Mouse (Mus musculus) neural tube, embryonic 13.5 days (tissue): ENCODE measurements around the gene Dock7. TPM values are rescaled to one million over a fixed set of nuclear protein-coding genes. Genes with fewer than 3 reads are reported as not detected.
A peak's percentile ranks its signal among the peaks of the same experiment; 100 is the strongest.

Experiments
- ATAC-seq: fragments of 200-750 bp; cut with Nextera tagmentation; 2 replicates; pipeline ENCODE4 v1.8.0; 2017; ENCODE audit warnings: low read depth, mild to moderate bottlenecking, moderate TSS enrichment, moderate library complexity
- H3K27ac ChIP-seq: fragments of 300-500 bp; sonication (generic); replicated peaks from 2 replicates; pipeline ENCODE4 v1.5.1; 2015; ENCODE audit warnings: moderate library complexity, mild to moderate bottlenecking, inconsistent platforms
- H3K27me3 ChIP-seq: fragments of 300-500 bp; sonication (generic); 2 replicates; pipeline ENCODE4 v1.6.1; 2015; ENCODE audit warnings: mild to moderate bottlenecking, inconsistent platforms
- H3K36me3 ChIP-seq: fragments of 300-500 bp; sonication (generic); 2 replicates; pipeline ENCODE4 v1.6.1; 2015; ENCODE audit warnings: mild to moderate bottlenecking, inconsistent platforms
- H3K4me1 ChIP-seq: fragments of 300-500 bp; sonication (generic); replicated peaks from 2 replicates; pipeline ENCODE4 v1.6.1; 2015; ENCODE audit warnings: inconsistent platforms
- H3K4me2 ChIP-seq: fragments of 300-500 bp; sonication (generic); 2 replicates; pipeline ENCODE4 v1.6.1; 2015; ENCODE audit warnings: inconsistent platforms, mild to moderate bottlenecking, moderate library complexity
- H3K4me3 ChIP-seq: fragments of 300-500 bp; sonication (generic); 2 replicates; pipeline ENCODE4 v1.5.1; 2015; ENCODE audit warnings: mild to moderate bottlenecking, inconsistent platforms
- H3K9ac ChIP-seq: fragments of 300-500 bp; sonication (generic); 2 replicates; pipeline ENCODE4 v1.6.1; 2015; ENCODE audit warnings: moderate library complexity, mild to moderate bottlenecking, inconsistent platforms
- H3K9me3 ChIP-seq: fragments of 300-500 bp; sonication (generic); 2 replicates; pipeline ENCODE4 v1.6.1; 2016; ENCODE audit warnings: inconsistent platforms
- WGBS: fragments of 180-500 bp; shearing (Covaris S2); methylation state at CpG from one replicate; pipeline ENCODE4 v1.1.7; 2015; 5-methylcytosine and 5-hydroxymethylcytosine counted together
- polyA plus RNA-seq: library from polyadenylated mRNA; unstranded; fragments of >200 nt; fragmentation: Nextera tagmentation; extraction: Ambion mirVana; gene quantifications from 2 replicates; pipeline ENCODE4 v1.2.1, GENCODE M21; 2015

The Dock7 gene
- polyA plus RNA-seq, result 72.7 and 78.1 TPM in 2 replicates

- Histone ChIP-seq H3K9ac (peak within 1 kb of the TSS; percentile 99), H3K27me3 (no peaks in the 10 kb centered on the region), H3K4me2 (peak within 1 kb of the TSS; percentile 57), H3K4me1 (peaks cover 56% of the 10 kb centered on the region), H3K27ac (peak within 1 kb of the TSS; percentile 90), H3K36me3 (no peaks in the 10 kb centered on the region), H3K4me3 (peak within 1 kb of the TSS; percentile 93), H3K9me3 (no peaks in the 10 kb centered on the region)
- ATAC-seq, result peak; percentile 94
- under 1% methylated on average over 77 of the region's 117 CpGs for WGBS
Measured at GRCm38 (mm10) chr4:99120211-99121122, at the start of gene Dock7. Gene Dock7 (minus strand): TSS chr4:99120915.

- Histone ChIP-seq H3K27ac (no peak overlapping the region), H3K36me3 (no peaks in the 10 kb centered on the region), H3K4me3 (no peak overlapping the region), H3K4me1 (no peaks in the 10 kb centered on the region), H3K27me3 (no peaks in the 10 kb centered on the region), H3K9ac (no peak overlapping the region), H3K4me2 (no peak overlapping the region), H3K9me3 (no peaks in the 10 kb centered on the region)
- no peak for ATAC-seq
- 95% methylated on average over 5 of the region's 5 CpGs for WGBS
Measured at GRCm38 (mm10) chr4:99168869-99169268, 48.2 kb upstream of the Dock7 start.

DNA sequence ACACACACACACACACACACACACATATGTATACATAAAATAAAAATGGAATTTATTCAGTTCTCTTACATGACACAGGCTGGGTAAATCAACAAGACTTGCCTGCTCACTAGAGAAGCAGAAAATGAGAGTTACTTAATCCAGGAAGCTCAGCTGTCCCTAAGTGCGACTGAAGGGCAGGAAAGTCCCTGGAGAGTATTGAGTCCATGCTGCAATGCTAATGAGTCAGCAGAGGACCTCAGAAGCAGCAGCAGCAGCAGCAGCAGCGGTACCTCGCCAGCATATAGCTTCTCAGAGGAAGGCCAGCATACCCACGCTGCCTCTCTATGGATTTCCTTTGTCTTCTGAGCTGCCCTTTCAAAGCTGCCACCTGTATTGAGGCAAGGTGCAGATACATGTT lies 42.8 kb upstream of the Dock7 start:
- H3K4me2 ChIP-seq, result no peak overlapping the region
- H3K27ac ChIP-seq, result no peak overlapping the region
- peaks cover 16% of the 10 kb centered on the region for H3K4me1 ChIP-seq
- H3K36me3 ChIP-seq, result no peaks in the 10 kb centered on the region
- no peak for ATAC-seq
- peaks cover 10% of the 10 kb centered on the region for H3K27me3 ChIP-seq
- H3K9ac ChIP-seq, result no peak overlapping the region
- H3K9me3 ChIP-seq, result no peaks in the 10 kb centered on the region
- 14% methylated on average over 4 of the region's 4 CpGs for WGBS
- no peak overlapping the region for H3K4me3 ChIP-seq

DNA sequence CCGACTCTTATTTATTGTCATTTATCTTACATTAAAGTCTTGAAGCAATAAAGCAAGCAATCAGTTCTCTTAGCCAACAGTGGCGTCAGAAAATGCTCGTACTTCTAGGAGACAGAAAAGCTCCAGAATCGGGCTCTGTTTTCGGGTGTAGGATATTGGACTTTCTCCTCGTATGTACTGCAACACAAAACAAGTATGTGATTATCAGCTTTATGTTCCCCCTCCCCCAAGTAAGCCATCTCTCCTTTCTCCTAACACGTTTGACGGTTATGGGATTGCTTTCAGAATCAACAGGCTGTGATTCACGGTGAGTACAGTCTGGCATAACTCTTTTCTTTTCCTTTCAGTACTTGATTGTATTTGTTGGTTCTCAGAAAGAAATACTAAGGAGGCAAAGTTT lies 42.3 kb upstream of the Dock7 start:
- no peak overlapping the region for H3K4me2 ChIP-seq
- no peaks in the 10 kb centered on the region for H3K36me3 ChIP-seq
- H3K9ac ChIP-seq, result no peak overlapping the region
- no peak overlapping the region for H3K27ac ChIP-seq
- no peak overlapping the region for H3K4me3 ChIP-seq
- ATAC-seq, result no peak
- peaks cover 16% of the 10 kb centered on the region for H3K4me1 ChIP-seq
- 43% methylated on average over 9 of the region's 9 CpGs for WGBS
- no peaks in the 10 kb centered on the region for H3K9me3 ChIP-seq
- H3K27me3 ChIP-seq, result peaks cover 10% of the 10 kb centered on the region

- Histone ChIP-seq H3K27me3 (peaks cover 10% of the 10 kb centered on the region), H3K9ac (no peak overlapping the region), H3K9me3 (no peaks in the 10 kb centered on the region), H3K4me3 (no peak overlapping the region), H3K27ac (no peak overlapping the region), H3K4me2 (no peak overlapping the region), H3K36me3 (no peaks in the 10 kb centered on the region), H3K4me1 (peaks cover 16% of the 10 kb centered on the region)
- WGBS, result 6% methylated on average over 6 of the region's 6 CpGs
- ATAC-seq, result no peak
Measured at GRCm38 (mm10) chr4:99161457-99161971, 40.8 kb upstream of the Dock7 start.

DNA sequence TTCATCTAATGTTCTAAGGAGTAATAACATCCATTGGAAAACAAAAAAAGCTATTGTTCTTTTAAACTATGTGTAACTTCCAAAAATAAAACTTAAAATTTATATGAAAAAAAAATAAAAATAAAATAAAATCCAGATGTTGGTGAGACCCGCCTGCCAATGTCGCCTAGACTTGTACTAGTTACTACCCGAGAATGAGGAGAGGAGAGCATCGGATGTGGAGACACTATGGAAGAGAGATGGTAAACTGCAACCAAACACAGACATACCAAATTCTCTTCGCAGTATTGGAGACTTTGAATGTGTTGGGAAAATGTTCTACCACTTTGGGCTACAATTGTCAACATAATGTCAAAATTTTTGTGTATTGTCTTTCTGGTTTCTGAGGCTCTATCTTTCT lies 40.2 kb upstream of the Dock7 start:
- ATAC-seq, result no peak
- H3K4me3 ChIP-seq, result no peak overlapping the region
- H3K27me3 ChIP-seq, result peaks cover 10% of the 10 kb centered on the region
- no peak overlapping the region for H3K4me2 ChIP-seq
- no peaks in the 10 kb centered on the region for H3K36me3 ChIP-seq
- H3K9ac ChIP-seq, result no peak overlapping the region
- H3K4me1 ChIP-seq, result peaks cover 16% of the 10 kb centered on the region
- WGBS, result 20% methylated on average over 5 of the region's 5 CpGs
- no peak overlapping the region for H3K27ac ChIP-seq
- no peaks in the 10 kb centered on the region for H3K9me3 ChIP-seq

DNA sequence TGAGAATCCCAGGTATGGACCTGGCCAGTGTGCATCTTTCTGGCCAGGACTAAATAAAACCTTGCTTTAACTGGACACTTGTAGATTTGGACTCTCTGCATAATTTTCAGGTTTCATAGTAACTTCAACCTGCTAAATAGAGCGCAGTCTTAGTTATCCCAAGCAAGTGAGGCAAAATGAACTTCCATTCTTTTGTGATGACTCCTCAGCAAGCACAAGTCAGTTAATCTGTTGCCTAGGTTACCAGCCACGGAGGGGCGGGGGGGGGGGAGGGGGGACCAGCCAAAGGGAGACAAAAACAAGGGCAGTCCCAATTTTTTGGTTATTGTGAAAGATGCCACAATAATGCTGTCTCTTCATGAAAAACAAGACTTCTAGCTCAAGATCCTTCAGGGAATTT lies 39.7 kb upstream of the Dock7 start:
- no peaks in the 10 kb centered on the region for H3K36me3 ChIP-seq
- no peak for ATAC-seq
- peaks cover 10% of the 10 kb centered on the region for H3K27me3 ChIP-seq
- no peak overlapping the region for H3K9ac ChIP-seq
- no peak overlapping the region for H3K4me3 ChIP-seq
- H3K27ac ChIP-seq, result no peak overlapping the region
- H3K9me3 ChIP-seq, result no peaks in the 10 kb centered on the region
- peaks cover 16% of the 10 kb centered on the region for H3K4me1 ChIP-seq
- 6% methylated on average over 3 of the region's 3 CpGs for WGBS
- H3K4me2 ChIP-seq, result no peak overlapping the region

DNA sequence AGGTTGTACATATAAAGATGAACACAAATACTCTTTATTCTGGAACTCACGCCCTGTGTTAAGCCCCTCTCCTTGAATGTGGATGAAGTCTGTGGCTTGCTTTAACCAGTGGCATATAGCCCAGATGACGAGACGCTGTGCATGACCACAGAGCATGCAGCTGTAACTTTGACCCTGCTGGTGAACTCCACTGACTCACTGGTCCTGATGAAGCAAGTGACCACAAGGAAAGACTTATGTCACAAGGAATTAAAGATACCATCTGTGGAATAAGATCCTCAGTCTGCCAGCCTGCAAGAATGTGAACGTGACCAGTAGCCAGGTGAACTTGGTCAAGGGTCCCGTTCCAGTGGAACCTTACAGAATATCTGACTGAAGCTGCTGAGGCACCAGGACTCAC lies 37.8 kb upstream of the Dock7 start:
- peaks cover 14% of the 10 kb centered on the region for H3K4me1 ChIP-seq
- peaks cover 10% of the 10 kb centered on the region for H3K27me3 ChIP-seq
- H3K36me3 ChIP-seq, result no peaks in the 10 kb centered on the region
- H3K4me2 ChIP-seq, result no peak overlapping the region
- WGBS, result 96% methylated on average over 5 of the region's 5 CpGs
- no peaks in the 10 kb centered on the region for H3K9me3 ChIP-seq
- no peak overlapping the region for H3K4me3 ChIP-seq
- H3K27ac ChIP-seq, result no peak overlapping the region
- ATAC-seq, result no peak
- no peak overlapping the region for H3K9ac ChIP-seq

GRCm38 (mm10) chr4:99156641-99157307 lies 36.1 kb upstream of the Dock7 start:
- H3K9me3 ChIP-seq, result no peaks in the 10 kb centered on the region
- H3K4me3 ChIP-seq, result no peak overlapping the region
- no peak overlapping the region for H3K9ac ChIP-seq
- H3K27me3 ChIP-seq, result peaks cover 5% of the 10 kb centered on the region
- no peaks in the 10 kb centered on the region for H3K36me3 ChIP-seq
- no peak overlapping the region for H3K27ac ChIP-seq
- peaks cover 9% of the 10 kb centered on the region for H3K4me1 ChIP-seq
- H3K4me2 ChIP-seq, result no peak overlapping the region
- WGBS, result 62% methylated on average over 11 of the region's 11 CpGs
- no peak for ATAC-seq

DNA sequence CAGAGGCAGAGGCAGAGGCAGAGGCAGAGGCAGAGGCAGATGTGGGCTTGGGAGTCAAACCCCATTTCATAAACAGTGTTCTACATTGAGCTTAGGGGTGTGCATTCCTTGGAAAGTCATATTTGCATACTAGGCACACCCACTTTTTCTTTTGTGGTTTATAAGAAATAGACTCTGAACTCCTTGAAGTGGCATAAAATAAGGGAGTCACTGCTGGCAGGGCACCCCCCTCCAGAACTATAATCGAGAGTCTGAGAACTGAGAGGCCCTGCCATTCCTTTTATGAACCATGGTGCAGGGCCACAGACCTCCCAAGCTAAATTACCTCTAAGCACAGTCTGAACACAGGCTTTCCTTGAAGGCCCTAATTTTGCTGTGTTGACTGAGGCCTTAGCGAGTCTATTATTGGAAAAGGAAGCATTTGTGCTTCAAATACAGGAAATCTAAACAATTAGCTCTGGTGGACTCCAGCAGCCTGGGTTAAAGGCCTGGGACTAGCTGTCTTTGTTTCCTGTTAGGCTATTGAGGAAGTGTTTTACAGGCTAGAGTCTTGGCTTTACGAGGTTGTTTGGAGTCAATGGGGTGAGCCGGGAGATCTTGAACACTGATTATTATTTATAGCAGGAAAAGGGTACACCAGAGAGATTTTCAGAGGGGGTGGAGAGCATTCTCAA lies 31.3 kb upstream of the Dock7 start:
- H3K4me1 ChIP-seq, result no peaks in the 10 kb centered on the region; the same call in 1 of the 2 replicates
- no peak overlapping the region for H3K27ac ChIP-seq
- H3K4me2 ChIP-seq, result no peak overlapping the region
- no peak overlapping the region for H3K4me3 ChIP-seq
- H3K27me3 ChIP-seq, result no peaks in the 10 kb centered on the region
- no peak for ATAC-seq
- H3K36me3 ChIP-seq, result no peaks in the 10 kb centered on the region
- no peak overlapping the region for H3K9ac ChIP-seq
- 10% methylated on average over 4 of the region's 4 CpGs for WGBS
- H3K9me3 ChIP-seq, result no peaks in the 10 kb centered on the region

DNA sequence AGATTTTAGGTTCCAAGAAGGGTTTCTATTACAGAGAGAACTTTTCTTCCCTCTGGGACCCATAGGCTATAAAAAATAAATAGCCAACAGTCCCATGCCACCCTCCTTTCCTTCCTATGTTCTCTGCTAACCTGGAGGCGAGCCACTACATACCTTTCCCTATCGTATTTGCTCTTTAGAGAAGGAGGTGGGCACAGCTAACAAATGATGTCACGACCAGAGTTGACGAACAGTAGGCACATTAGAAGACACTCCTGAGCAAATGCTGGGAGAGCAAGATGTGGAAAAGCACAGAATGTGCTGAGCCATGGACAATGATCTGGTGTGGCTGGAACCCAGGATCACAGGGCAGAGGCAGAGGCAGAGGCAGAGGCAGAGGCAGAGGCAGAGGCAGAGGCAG lies 30.7 kb upstream of the Dock7 start:
- ATAC-seq, result no peak
- no peak overlapping the region for H3K27ac ChIP-seq

DNA sequence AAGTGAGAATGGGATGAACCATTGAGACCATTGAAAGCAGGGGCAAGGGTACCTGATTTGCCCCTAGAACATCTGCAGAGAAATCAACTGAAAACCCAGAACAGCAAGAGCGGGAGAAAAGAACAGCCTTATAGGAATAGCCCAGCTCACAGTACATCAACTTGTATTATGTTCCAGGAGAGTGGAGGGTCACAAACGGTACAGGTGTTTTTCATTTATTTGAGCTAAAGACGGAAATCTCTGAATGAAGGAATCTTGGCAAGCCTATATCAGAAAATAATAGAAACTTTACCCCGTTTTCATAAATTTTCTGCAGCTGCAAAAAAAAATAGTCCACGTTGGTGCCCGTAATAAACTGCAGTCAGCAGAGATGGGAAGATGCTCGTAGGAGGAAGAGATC lies 22.6 kb upstream of the Dock7 start:
- Histone ChIP-seq H3K4me1 (no peaks in the 10 kb centered on the region), H3K27me3 (no peaks in the 10 kb centered on the region), H3K4me3 (no peak overlapping the region), H3K36me3 (no peaks in the 10 kb centered on the region), H3K9ac (no peak overlapping the region), H3K4me2 (no peak overlapping the region), H3K9me3 (no peaks in the 10 kb centered on the region), H3K27ac (no peak overlapping the region)
- no peak for ATAC-seq
- WGBS, result 90% methylated on average over 7 of the region's 7 CpGs

More for the DNA sequence above, 30.7 kb upstream of the Dock7 start:
- Histone ChIP-seq H3K36me3 (no peaks in the 10 kb centered on the region), H3K4me3 (no peak overlapping the region), H3K4me1 (no peaks in the 10 kb centered on the region; the same call in 1 of the 2 replicates), H3K27me3 (no peaks in the 10 kb centered on the region), H3K9me3 (no peaks in the 10 kb centered on the region), H3K9ac (no peak overlapping the region), H3K4me2 (no peak overlapping the region)
- 93% methylated on average over 4 of the region's 4 CpGs for WGBS
